Mouse (Mus musculus) heart, embryonic 14.5 days (tissue): Measurements from ENCODE around the gene Myof. TPM values are rescaled to one million over a fixed set of nuclear protein-coding genes. Genes with fewer than 3 reads are reported as not detected.

Source experiments
- ATAC-seq: fragments of 200-750 bp; cut with Nextera tagmentation; 2 replicates; pipeline ENCODE4 v1.8.0; 2017; ENCODE audit warnings: low read depth, moderate TSS enrichment; ENCODE audit not compliant: insufficient number of reproducible peaks, insufficient read depth, low FRiP score
- H3K27ac ChIP-seq, 2 experiments: fragments of 200-500 bp in 1 of 2; fragments of 300-500 bp in 1 of 2; sonication (generic) in 1 of 2; replicated peaks in 1 of 2; 2 replicates each; pipeline ENCODE4 v1.5.1; 2012 to 2014; ENCODE audit warnings: low read depth in 2 of 2, low read length in 2 of 2, control low read depth in 1 of 2, mild to moderate bottlenecking in 1 of 2, mixed read lengths in 1 of 2; ENCODE audit not compliant: control insufficient read depth in 1 of 2, insufficient read depth in 1 of 2
- H3K27me3 ChIP-seq: fragments of 300-500 bp; sonication (generic); 2 replicates; pipeline ENCODE4 v1.6.1; 2014; ENCODE audit warnings: mild to moderate bottlenecking, low read length, control low read depth; ENCODE audit not compliant: control insufficient read depth, insufficient read depth
- H3K36me3 ChIP-seq: fragments of 300-500 bp; sonication (generic); 2 replicates; pipeline ENCODE4 v1.6.1; 2014; ENCODE audit warnings: mild to moderate bottlenecking, control low read depth, low read length, mixed read lengths; ENCODE audit not compliant: control insufficient read depth, insufficient read depth
- H3K4me1 ChIP-seq, 2 experiments: fragments of 200-500 bp in 1 of 2; fragments of 300-500 bp in 1 of 2; sonication (generic) in 1 of 2; 2 replicates each; pipeline ENCODE4 v1.6.1; 2012 to 2014; ENCODE audit warnings: low read length in 2 of 2, control low read depth in 1 of 2, mixed read lengths in 1 of 2; ENCODE audit not compliant: control insufficient read depth in 2 of 2, insufficient read depth in 2 of 2
- H3K4me2 ChIP-seq: fragments of 300-500 bp; sonication (generic); 2 replicates; pipeline ENCODE4 v1.6.1; 2014; ENCODE audit warnings: mild to moderate bottlenecking, low read length
- H3K4me3 ChIP-seq, 2 experiments: fragments of 200-500 bp in 1 of 2; fragments of 300-500 bp in 1 of 2; sonication (generic) in 1 of 2; 2 replicates each; pipeline ENCODE4 v1.5.1; 2012 to 2014; ENCODE audit warnings: low read length in 2 of 2, mild to moderate bottlenecking in 2 of 2, control low read depth in 1 of 2, low read depth in 1 of 2, moderate library complexity in 1 of 2; ENCODE audit not compliant: control insufficient read depth in 1 of 2, insufficient read depth in 1 of 2
- H3K9ac ChIP-seq: fragments of 300-500 bp; sonication (generic); 2 replicates; pipeline ENCODE4 v1.6.1; 2014; ENCODE audit warnings: mild to moderate bottlenecking, low read length
- H3K9me3 ChIP-seq: fragments of 300-500 bp; sonication (generic); 2 replicates; pipeline ENCODE4 v1.6.1; 2016; ENCODE audit warnings: low read length, control low read depth; ENCODE audit not compliant: control insufficient read depth
- WGBS: fragments of 180-500 bp; shearing (Covaris S2); extraction: QIAGEN DNeasy Blood & Tissue Kit; methylation state at CpG from one replicate; pipeline ENCODE4 v1.1.7; 2014; 5-methylcytosine and 5-hydroxymethylcytosine counted together
- polyA plus RNA-seq: library from polyadenylated mRNA; unstranded; fragments of >200 nt; fragmentation: Nextera tagmentation; extraction: Ambion mirVana; gene quantifications from 2 replicates; pipeline ENCODE4 v1.2.1, GENCODE M21; 2014

Gene Myof
- polyA plus RNA-seq, 1 experiment from 2014 or later = 5.3 TPM

DNA sequence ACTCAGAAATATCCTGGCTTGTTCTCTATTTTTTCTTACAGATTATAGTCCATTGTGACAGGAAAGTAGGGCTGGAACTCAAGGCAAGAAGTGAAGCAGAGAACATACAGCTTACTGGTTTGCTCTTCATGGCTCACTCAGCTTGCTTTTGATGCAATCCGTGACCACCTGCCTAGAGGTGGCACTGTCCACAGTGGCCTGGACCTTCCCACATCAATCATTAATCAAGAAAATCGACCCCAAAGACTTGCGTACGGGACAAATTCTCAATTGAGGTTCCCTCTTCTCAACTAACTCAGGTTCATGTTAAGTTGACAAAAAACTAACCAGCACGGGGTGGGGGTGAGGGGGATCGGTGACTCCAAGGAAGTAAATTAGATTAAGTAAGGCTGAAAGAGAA, 176.4 kb downstream of the Myof start:
- no peak for ATAC-seq
- Histone ChIP-seq H3K4me3 (no peak overlapping the region), H3K9me3 (no peaks in the 10 kb centered on the region), H3K9ac (no peak overlapping the region), H3K27me3 (no peaks in the 10 kb centered on the region), H3K27ac (no peak overlapping the region), H3K36me3 (no peaks in the 10 kb centered on the region), H3K4me2 (no peak overlapping the region), H3K4me1 (no peaks in the 10 kb centered on the region)
- WGBS = 86% methylated on average over 6 of the region's 6 CpGs

DNA sequence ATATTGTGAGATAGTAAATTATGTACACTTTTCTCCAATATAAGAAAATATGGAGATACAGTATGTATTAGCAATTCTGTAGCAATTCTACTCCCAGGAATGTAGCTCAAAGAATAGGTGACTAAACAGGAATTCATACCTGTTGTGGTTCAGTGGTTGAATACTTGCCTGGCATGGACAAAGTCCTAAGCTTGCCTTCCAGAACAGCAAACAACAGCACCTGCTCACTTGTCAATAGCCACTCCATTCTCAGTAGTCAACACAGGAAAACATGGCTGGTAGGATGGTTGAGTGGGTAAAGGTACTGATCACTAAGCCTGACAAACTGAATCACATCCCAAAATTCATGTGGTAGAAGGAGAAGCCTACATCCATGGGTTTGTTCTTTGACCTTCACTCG, 182.2 kb downstream of the Myof start:
- H3K27me3 ChIP-seq = no peaks in the 10 kb centered on the region
- no peak overlapping the region for H3K9ac ChIP-seq
- ATAC-seq = no peak
- H3K9me3 ChIP-seq = no peaks in the 10 kb centered on the region
- no peak overlapping the region for H3K27ac ChIP-seq
- H3K4me3 ChIP-seq = no peak overlapping the region
- no peaks in the 10 kb centered on the region for H3K36me3 ChIP-seq
- H3K4me1 ChIP-seq = peaks cover 2 to 11% of the 10 kb centered on the region in 2 experiments; a peak in 3 of 4 replicates
- H3K4me2 ChIP-seq = no peak overlapping the region
- 84% methylated on average over 1 of the region's 1 CpGs for WGBS

DNA sequence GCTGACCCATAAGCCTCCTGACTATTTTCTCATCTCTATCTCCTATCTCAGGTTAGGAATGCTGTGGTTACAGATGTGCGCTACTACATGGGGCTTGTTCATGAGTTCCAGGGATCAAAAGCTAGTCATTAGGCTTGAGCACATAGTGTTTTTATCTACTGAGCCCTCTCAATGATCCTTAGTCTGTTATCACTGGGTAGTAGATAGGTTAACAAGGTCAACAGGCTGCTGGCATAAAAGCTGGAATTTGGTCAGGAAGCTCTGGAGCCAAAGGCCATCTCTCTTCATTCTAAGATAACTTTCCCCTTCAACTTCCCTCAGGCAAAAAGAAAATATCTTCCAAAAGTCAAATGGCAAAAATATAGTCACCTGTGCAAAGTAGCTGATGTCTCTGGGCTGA, 183.1 kb downstream of the Myof start:
- H3K36me3 ChIP-seq = no peaks in the 10 kb centered on the region
- no peak for ATAC-seq
- no peaks in the 10 kb centered on the region for H3K27me3 ChIP-seq
- WGBS = 50% methylated on average over 1 of the region's 1 CpGs
- no peak overlapping the region for H3K4me2 ChIP-seq
- no peaks in the 10 kb centered on the region for H3K9me3 ChIP-seq
- no peak overlapping the region for H3K27ac ChIP-seq
- H3K4me1 ChIP-seq = peaks cover 2 to 11% of the 10 kb centered on the region in 2 experiments; a peak in 3 of 4 replicates
- no peak overlapping the region for H3K9ac ChIP-seq
- H3K4me3 ChIP-seq = no peak overlapping the region

DNA sequence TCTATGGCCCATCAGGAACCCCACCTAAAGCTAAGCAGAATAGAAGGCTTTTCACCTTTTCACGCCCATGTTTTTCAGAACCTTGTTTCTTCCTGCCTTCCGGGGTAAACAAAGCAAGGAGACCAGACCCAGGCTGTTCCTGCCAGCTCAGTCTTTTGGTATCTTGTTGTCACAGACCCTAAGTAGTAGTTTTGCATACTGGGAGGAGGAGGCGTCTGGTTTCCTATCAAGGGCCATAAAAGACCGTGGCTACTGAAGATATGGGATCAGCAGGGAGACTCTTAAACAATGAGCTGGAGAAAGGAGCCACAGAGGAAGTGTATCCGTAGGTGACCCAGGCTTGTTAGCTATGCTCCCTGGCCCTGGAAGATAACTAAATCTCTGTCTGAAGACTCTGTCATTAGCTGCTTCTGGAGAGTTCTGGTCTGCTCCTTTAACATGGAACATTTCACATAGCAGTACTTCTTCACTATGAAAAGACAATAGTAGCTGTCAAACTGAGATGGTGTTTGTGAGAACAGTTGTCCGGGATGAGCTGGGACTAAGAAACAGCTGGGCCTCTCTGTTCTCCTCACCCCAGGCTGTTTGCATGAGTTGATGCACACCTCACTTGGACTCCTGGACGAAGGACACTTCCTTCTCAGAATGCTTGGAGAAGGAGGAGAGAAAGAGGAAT, 184.8 kb downstream of the Myof start:
- WGBS = 25% methylated on average over 7 of the region's 7 CpGs
- H3K27ac ChIP-seq = no peak overlapping the region
- no peak for ATAC-seq

DNA sequence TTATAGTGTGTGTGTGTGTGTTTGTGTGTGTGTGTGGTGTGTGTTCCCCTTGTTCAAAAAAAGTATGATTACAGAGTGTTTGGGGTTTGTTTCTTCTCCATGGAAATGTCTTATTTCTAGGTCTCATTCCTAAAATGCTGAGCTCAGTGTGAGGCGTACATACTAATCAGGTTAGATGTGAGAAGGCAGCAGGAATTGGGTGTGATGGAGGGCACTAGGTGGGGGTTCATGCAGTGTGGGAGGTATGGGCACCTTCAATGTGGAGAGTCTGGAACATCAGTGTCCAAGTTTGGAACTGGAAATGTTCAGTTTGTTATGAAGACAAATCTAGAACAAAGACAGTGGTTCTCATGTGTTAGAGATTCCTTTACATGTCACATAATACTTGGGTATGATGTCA, 191.3 kb downstream of the Myof start:
- H3K4me3 ChIP-seq = no peak overlapping the region
- H3K9ac ChIP-seq = no peak overlapping the region
- no peaks in the 10 kb centered on the region for H3K9me3 ChIP-seq
- 84% methylated on average over 1 of the region's 1 CpGs for WGBS
- H3K27ac ChIP-seq = no peak overlapping the region
- no peak for ATAC-seq
- no peaks in the 10 kb centered on the region for H3K4me1 ChIP-seq
- no peaks in the 10 kb centered on the region for H3K36me3 ChIP-seq
- no peak overlapping the region for H3K4me2 ChIP-seq
- no peaks in the 10 kb centered on the region for H3K27me3 ChIP-seq

More for the DNA sequence above, 184.8 kb downstream of the Myof start:
- Histone ChIP-seq H3K36me3 (no peaks in the 10 kb centered on the region), H3K4me2 (no peak overlapping the region), H3K9ac (no peak overlapping the region), H3K27me3 (no peaks in the 10 kb centered on the region), H3K9me3 (no peaks in the 10 kb centered on the region), H3K4me3 (no peak overlapping the region), H3K4me1 (peaks cover 2 to 11% of the 10 kb centered on the region in 2 experiments; a peak in 3 of 4 replicates)

DNA sequence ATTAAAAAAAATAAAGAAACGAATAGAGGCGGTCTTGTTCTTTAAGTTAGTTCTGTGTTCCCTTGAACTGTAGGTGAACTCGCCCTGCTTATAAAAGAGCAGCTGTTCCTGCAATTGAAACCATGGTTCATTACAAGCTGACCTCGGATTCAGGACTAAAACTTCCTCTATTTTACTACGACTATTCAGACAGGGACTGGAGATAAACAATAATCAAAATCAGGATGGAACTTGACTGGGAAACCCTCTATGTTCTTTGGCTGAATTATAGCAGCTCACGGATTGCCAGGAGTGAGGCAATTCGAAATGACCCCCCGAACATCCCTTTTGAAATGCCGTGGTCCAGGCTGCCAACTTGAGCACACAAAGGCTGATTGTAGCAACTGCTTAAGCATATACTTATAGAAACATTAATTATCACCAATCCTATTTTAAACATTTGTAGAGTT, 191.8 kb downstream of the Myof start:
- H3K36me3 ChIP-seq = no peaks in the 10 kb centered on the region
- H3K27me3 ChIP-seq = no peaks in the 10 kb centered on the region
- no peaks in the 10 kb centered on the region for H3K4me1 ChIP-seq
- no peak overlapping the region for H3K4me3 ChIP-seq
- H3K4me2 ChIP-seq = no peak overlapping the region
- H3K9ac ChIP-seq = no peak overlapping the region
- no peaks in the 10 kb centered on the region for H3K9me3 ChIP-seq
- H3K27ac ChIP-seq = no peak overlapping the region
- 73% methylated on average over 9 of the region's 9 CpGs for WGBS
- ATAC-seq = no peak

Other genes with a start within 250 kb of the Myof start
- 28.3 and 28.4 TPM in 2 replicates for gene Cep55, start 11.4 kb upstream of the Myof start, polyA plus RNA-seq
- gene Ffar4, start 53.5 kb upstream of the Myof start, polyA plus RNA-seq = not detected in 2 replicates
- gene Rbp4, start 81.7 kb upstream of the Myof start, polyA plus RNA-seq = 0.77 and 0.81 TPM in 2 replicates
- gene Pde6c, start 89.2 kb upstream of the Myof start, polyA plus RNA-seq = not detected in 2 replicates
- 25.8 and 27.3 TPM in 2 replicates for gene Fra10ac1, start 180.6 kb upstream of the Myof start, polyA plus RNA-seq
- 0.14 TPM in 1 of 2 replicates, not detected in the other for gene Lgi1, start 221.0 kb upstream of the Myof start, polyA plus RNA-seq